Mouse (Mus musculus) heart, adult 2 months (tissue): ENCODE results near the gene Unc13a.

Experiments used
- CTCF ChIP-seq: fragments of 200-600 bp; IDR thresholded peaks from 2 replicates; pipeline ENCODE4 v1.8.1; 2022; ENCODE audit warnings: antibody characterized with exemption, mild to moderate bottlenecking, moderate library complexity
- EP300 ChIP-seq: fragments of 200-500 bp; IDR thresholded peaks from 2 replicates; pipeline ENCODE4 v1.6.1; 2011; ENCODE audit warnings: low read depth, low read length, control low read depth; ENCODE audit not compliant: insufficient read depth
- POLR2A ChIP-seq: fragments of 200-500 bp; IDR thresholded peaks from 2 replicates; pipeline ENCODE4 v1.6.1; 2011; ENCODE audit warnings: mild to moderate bottlenecking, low read depth, low read length, control low read depth; ENCODE audit not compliant: insufficient read depth

- TF ChIP-seq EP300 (no peak), POLR2A (no peak), CTCF (no peak)
These were observed 79.0 kb downstream of the Unc13a start for GRCm38 (mm10) chr8:71592374-71593170.
